Comparison of ENCODE assay signal across 9 mouse cellular contexts in genomic region chr8:3211456-3211855, GRCm38 (mm10).
DNase-seq lines count a peak whose midpoint lies in the region; ATAC-seq lines count a peak whose summit lies in the region.
"Had no signal": no experiment of that assay in that cellular context is flagged by ENCODE, and none has a peak within 500 bp of the region (broad histone marks: within the 10 kb centered on the region; RNA-seq: fewer than 3 reads in every experiment).

No protein-coding gene starts in this region.

- no peaks in the 10 kb centered on the region for H3K27me3 ChIP-seq in forebrain, embryonic 15.5 days
- no peaks in the 10 kb centered on the region for H3K27me3 ChIP-seq in forebrain, embryonic 12.5 days

- 80% methylated on average over 9 of the region's 9 CpGs for WGBS in forebrain, embryonic 15.5 days
- WGBS in forebrain, embryonic 12.5 days: 86% methylated on average over 9 of the region's 9 CpGs

- H3K27ac ChIP-seq in forebrain, embryonic 15.5 days (replicated peaks): 0 out of 2 replicates have a peak overlapping the region, but pooled peaks have one; percentile 6
- no peak overlapping the region for H3K27ac ChIP-seq in forebrain, embryonic 12.5 days

- no peak overlapping the region for H3K4me2 ChIP-seq in forebrain, embryonic 15.5 days (replicated peaks)
- no peak overlapping the region for H3K4me2 ChIP-seq in forebrain, embryonic 12.5 days

- no peak overlapping the region for H3K4me3 ChIP-seq in forebrain, embryonic 15.5 days
- no peak overlapping the region for H3K4me3 ChIP-seq in forebrain, embryonic 12.5 days (replicated peaks)

- H3K36me3 ChIP-seq in forebrain, embryonic 15.5 days: peaks cover 7% of the 10 kb centered on the region; the same call in 1 of the 2 replicates
- peaks cover 14% of the 10 kb centered on the region for H3K36me3 ChIP-seq in forebrain, embryonic 12.5 days (replicated peaks)

- no peak overlapping the region for H3K9ac ChIP-seq in forebrain, embryonic 15.5 days (replicated peaks)
- H3K9ac ChIP-seq in forebrain, embryonic 12.5 days: no peak overlapping the region

- ATAC-seq in forebrain, embryonic 15.5 days (replicated peaks): no peak
- ATAC-seq in forebrain, embryonic 12.5 days (ENCODE audit: low FRiP score): no peak
- ATAC-seq: midbrain, embryonic 16.5 days had no signal

- DNase-seq in 3T3-L1 (ENCODE audit: low read depth, low spot score): peak; percentile 26
- DNase-seq in cerebellum, postnatal 10 days: peak; percentile 38 to 55
- DNase-seq in kidney, adult 8-10 months: peak; percentile 33 to 57
- no peak for DNase-seq in right cerebral cortex, postnatal 25 days
- DNase-seq in urinary bladder, adult 18-20 months (ENCODE audit: low spot score in 2 of 2): no peak
- no peak for DNase-seq in testis, postnatal 14 days (ENCODE audit: low spot score)

- H3K4me1 ChIP-seq in forebrain, embryonic 15.5 days: no peaks in the 10 kb centered on the region
- H3K4me1 ChIP-seq in forebrain, embryonic 12.5 days: no peaks in the 10 kb centered on the region

- H3K9me3 ChIP-seq in forebrain, embryonic 15.5 days: no peaks in the 10 kb centered on the region
- H3K9me3 ChIP-seq in forebrain, embryonic 12.5 days: no peaks in the 10 kb centered on the region

Comparison
In these comparisons a context has a peak if more than half of its experiments do, and no peak if none do; other contexts are left out.
1. DNase-seq: peak in 3T3-L1 (single experiment), cerebellum, postnatal 10 days (2 of 2) and kidney, adult 8-10 months (2 of 2); none in right cerebral cortex, postnatal 25 days (single experiment), urinary bladder, adult 18-20 months (0 of 2) and testis, postnatal 14 days (single experiment).